Mouse (Mus musculus) ES-CJ7 (cell line): Measurements from ENCODE around the gene Kcnk18.

ENCODE experiments used
- DNase-seq: peaks from one replicate; pipeline ENCODE4 v3.0.0; 2011; ENCODE audit warnings: low read depth, low spot score

The Kcnk18 gene

GRCm38 (mm10) chr19:59218991-59219390, at the start of gene Kcnk18:
TSS of gene Kcnk18 (plus strand) at chr19:59219214.
- DNase-seq, result no peak

DNA sequence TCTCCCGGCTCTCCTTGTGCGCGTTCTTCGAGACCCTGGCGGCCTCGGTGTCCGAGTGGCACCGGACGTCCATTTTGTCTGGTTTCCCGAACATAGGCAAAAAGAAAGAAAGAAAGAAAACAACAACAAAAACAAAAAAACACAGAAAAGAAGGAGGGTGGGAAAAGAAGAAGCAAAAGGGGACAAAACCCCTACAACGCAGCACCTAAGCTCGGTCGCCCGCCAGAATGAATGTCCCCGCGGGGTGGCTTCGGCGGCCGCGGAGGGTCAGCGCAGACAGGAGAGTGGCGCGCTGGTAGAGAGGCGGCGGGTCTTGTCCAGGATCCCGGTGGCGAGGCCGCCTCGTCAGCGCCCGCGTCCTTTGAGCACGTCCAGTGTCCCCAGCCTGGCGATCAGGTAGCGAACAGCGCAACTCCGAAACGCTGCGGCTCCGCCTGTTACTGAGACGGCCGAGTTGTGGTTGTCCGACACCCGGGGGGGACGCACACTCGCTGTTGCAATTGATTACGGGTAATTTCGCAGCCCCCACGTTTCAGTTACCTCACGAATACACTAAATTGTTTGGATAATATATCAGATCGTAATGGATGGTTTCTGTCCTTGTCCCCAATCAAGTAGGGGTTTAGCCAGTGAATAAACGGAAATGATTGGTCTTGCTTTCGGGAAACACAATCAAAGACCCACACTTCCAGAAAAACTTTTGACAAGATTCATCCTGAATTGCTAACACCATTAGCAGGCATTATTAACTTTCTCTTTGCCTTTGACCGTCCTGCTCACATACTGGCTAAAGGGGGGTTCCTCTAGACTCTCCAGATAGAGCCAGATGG, 48.9 kb upstream of the Kcnk18 start, which contains the start of gene Vax1:
Gene Vax1, minus strand, starts transcription at position 121 of the 830 bp plus-strand sequence.
- DNase-seq, result peak; percentile 14

DNA sequence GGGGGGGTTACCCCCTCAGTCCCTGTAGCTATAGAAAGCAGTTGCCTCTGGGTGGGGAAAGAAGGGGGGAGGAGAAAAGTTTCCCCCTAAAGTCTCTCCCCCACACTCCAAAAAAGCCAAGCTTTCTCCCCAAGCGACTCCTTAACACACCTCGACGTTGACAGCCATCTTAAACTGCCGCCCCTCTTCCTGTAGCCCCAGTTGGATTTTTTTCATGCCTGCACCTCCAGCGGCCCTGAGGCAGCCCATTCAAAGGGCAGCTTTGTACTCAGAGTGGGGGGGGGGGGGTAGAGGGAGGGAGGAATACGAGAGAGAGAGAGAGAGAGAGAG, 48.3 kb upstream of the Kcnk18 start:
- peak; percentile 21 for DNase-seq

DNA sequence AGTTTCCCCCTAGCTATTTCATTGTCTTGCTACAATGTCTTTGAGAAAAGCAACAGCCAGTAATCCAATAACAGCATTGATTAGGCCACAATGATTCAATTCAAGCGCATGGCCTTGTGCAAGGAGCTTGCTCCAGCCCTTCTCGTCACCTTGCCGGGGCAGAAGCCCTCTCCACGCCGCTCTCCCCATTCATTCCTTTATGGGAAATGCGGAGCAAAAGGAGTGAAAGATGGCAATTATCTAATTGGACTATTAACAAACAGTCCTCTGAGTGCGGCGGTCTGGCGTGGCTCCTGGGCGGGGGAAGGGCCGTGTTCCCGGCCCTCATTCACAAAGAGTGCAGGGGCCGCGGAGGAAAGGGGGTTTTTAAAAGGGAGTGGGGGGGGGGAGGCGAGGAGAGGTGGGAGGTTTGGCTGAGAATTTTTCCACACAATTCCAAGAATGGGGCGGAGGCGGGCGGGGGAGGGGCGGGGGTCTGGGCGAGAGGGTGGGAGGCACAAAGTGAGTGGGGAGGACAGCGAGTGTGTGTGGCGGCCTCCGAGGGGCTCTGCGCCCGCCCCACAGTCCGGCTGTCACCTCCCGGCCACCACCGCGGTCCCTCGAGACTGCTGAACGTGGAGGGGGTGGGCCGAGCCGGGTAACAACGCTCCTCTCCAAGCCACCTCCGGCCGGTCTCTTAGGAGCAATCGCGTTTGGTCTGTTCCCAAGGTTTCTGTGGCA, 47.7 kb upstream of the Kcnk18 start:
- peak; percentile 17 for DNase-seq

GRCm38 (mm10) chr19:59171871-59172245, 47.2 kb upstream of the Kcnk18 start:
- DNase-seq, result peak; percentile 35

GRCm38 (mm10) chr19:59172781-59173180, 46.2 kb upstream of the Kcnk18 start:
- no peak for DNase-seq

- DNase-seq, result no peak
These were observed 45.5 kb upstream of the Kcnk18 start for GRCm38 (mm10) chr19:59173341-59174015.

- no peak for DNase-seq
These were observed 35.0 kb upstream of the Kcnk18 start for GRCm38 (mm10) chr19:59184000-59184399.

DNA sequence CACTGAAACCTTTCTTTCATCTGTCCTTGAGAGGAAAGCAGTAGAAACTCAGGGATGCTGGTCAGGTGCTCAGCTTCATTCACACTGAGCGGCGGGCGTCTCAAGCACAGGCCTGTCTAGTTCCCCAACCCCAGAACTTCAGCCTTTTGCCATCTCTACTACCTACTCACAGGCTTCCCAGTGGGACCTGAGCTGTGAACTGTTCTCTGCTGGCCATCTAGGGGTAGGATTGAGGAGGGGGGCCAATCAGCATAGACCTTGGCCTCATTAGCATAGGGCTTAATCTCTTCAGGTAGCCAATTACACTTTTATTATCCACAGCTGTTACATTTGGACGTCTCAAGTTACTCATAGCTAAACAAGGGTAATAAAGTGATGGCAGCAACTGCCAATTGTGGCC, 30.0 kb upstream of the Kcnk18 start:
- DNase-seq, result no peak

DNA sequence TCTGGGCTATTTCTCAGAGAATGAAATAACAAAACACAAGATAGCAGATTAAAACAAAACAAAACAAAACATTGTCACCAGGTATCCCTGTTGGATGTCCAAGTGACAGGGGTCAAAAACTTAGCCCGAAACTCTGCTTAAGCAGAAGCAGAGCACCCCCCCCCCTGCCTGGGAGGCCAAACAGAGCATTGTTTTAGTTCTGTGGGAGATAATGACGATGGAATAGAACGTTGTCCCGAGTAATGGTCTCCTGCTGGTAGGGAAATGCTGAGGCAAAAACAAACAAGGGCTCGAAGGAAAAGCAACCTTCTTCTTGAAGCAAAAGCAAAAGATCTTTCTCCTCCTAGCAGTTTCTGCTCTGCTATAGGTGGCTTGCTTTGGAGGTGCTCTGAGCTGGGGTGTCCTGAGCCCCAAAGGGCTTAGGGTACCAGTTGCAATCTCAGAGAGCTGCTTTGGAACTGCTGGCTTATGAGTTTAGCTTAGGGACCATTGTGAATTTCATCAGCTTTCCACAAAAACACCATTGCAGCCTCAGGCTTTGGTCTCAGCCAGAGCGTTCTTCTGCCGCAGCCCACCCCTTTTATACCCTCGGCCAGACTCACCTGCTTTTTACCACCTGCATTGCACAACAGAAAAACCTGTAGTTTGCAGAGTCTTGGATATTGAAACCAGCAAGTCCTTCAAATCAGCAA, 28.4 kb upstream of the Kcnk18 start:
- DNase-seq, result no peak

DNA sequence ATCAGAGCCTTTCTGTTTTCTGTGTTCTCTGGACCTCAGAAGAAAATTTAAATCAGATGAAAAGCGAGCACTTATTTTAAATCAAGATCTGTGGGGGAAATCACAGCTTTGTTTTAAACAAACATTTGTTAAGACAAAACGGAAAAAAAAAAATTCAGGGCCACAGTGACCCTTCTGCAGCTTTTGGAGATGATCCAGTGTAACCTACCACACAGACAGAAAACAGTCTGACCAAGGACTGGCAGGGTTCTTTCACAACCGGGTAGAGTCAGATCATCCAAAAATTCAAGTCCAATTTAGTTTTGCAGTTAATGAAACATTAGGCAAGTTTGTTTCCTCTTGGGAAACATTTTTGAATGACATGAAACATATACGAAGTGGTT, 27.9 kb upstream of the Kcnk18 start:
- no peak for DNase-seq

DNA sequence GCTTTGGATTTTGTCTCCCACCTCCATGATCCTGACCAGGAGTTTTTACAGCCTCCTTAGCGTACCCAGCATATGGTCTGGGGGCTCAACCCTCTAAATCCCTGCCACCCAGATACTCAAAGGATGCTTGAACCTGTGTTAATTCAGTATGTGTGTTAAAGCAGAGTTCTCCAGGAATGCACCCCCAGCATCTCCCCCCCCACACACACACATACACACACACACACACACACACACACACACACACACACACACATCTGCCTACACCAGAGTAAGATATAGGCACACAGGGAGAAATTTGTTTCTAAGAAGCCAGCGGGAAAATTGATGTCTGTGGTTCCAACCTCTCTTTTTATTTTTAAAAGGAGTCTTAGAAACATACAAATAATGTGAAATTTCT, 26.5 kb upstream of the Kcnk18 start:
- DNase-seq, result no peak

GRCm38 (mm10) chr19:59193456-59193855, 25.6 kb upstream of the Kcnk18 start:
- no peak for DNase-seq

- peak; percentile 18 for DNase-seq
These were observed 24.8 kb upstream of the Kcnk18 start for GRCm38 (mm10) chr19:59193986-59194820.

GRCm38 (mm10) chr19:59195181-59195770, 23.7 kb upstream of the Kcnk18 start:
- no peak for DNase-seq

DNA sequence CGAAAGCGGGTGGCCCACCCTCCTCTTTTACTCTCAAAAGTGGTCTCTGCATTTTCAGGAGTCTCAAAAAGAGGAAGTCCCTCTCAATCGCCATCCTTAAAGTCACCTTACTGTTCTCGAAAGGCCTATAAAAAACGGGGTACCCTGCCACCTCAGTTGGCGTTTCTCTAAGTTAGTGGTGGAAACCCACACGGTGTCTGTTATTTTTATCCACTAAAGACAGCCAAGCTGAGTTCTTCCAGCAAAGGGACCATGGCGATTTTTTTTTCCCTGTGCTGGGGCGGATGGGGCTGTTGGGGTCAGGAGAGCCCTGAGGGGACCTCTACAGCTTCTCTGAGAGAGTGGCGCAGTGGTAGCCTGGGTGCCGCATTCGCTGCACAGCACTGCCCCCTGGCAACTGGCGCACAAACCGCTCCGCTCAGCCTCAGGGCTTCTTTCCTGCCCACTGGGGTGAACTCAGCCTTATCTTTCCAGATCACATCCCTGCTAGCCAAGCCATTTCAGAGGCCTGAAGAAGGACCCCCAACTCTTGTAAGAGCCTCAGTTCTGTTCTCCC, 22.8 kb upstream of the Kcnk18 start:
- peak; percentile 48 for DNase-seq

DNA sequence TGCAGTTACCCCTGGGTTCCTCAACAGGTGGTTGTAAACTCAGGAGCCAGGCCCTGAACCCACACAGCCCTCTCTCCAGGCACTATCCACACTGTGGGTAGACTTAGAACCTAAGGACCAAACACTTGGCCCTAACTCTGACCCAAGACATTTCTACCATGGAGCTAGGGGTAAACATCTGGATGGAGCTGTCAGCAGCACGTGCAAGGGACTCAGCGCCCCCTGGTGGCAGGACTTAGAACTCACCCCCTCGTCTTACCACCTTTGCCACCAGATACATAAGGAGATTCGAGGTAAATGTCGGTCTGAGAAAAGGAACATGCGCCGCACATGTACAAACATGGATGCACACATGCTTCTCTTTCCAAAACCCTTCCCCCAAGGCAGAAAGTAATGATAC, 20.9 kb upstream of the Kcnk18 start:
- DNase-seq, result peak; percentile 81

DNA sequence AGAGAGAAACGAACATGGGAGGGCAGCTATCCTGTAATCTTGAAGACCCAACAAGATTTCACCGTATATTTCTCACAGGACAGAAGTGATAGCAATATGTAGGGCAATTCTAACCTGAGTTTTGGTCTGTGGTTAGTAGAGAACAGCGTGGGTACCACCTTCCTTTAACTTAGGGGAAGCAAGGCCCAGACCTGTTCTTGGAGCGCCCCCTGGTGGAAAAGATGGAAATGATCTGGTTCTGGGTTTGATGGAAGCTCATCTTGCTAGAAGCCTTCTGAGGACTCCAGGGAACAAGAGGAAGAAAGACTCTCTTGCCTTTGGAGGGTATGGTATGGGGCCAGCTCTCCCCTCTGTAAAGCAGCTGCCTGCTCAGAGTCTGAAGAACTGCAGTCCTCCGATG, 10.5 kb upstream of the Kcnk18 start:
- peak; percentile 66 for DNase-seq

DNA sequence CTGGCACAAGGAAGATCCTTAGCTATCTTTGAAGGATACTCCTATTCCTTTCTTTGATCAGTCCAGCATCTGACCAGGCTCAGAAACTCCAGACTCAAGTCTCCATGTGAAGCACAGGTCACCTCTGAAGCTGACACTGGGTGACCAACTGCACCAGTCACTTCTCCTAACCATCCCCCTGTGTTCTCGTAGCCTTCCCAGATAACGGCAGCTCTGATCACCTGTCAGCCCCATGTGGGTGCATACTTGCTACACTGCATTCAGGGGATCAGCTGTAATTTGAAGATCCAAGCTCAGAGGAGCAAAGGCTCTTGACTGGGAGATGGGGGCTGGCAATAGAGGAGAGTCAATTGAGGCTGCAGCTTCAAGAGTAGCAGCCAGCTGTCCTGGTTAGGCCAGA, 10.0 kb upstream of the Kcnk18 start:
- DNase-seq, result no peak

- no peak for DNase-seq
These were observed 2.1 kb upstream of the Kcnk18 start for GRCm38 (mm10) chr19:59216891-59217290.
